Mouse (Mus musculus): ENCODE results near the gene Anxa5. TPM values are rescaled to one million over a fixed set of nuclear protein-coding genes. Genes with fewer than 3 reads are reported as not detected.

Gene Anxa5
- 327 and 355 TPM in 2 replicates for polyA plus RNA-seq (2015; fragmentation: Nextera tagmentation; extraction: Ambion mirVana)

- no peaks in the 10 kb centered on the region for H3K27me3 ChIP-seq
- H3K36me3 ChIP-seq = no peaks in the 10 kb centered on the region
- ATAC-seq (ENCODE audit: insufficient number of reproducible peaks, insufficient read depth, low FRiP score, low TSS enrichment, low read depth) = peak; percentile 97
- no peaks in the 10 kb centered on the region for H3K9me3 ChIP-seq
- H3K4me3 ChIP-seq = peak within 1 kb of the TSS; percentile 78
- peak within 1 kb of the TSS; percentile 87 for H3K9ac ChIP-seq
- peak within 1 kb of the TSS; percentile 90 for H3K27ac ChIP-seq
- WGBS = 0% methylated on average over 32 of the region's 32 CpGs
- H3K4me1 ChIP-seq = peaks cover 14% of the 10 kb centered on the region
- H3K4me2 ChIP-seq = peak within 1 kb of the TSS; percentile 72
Measured at GRCm38 (mm10) chr3:36475532-36476087, at the start of gene Anxa5, which contains the start of gene 1810062G17Rik. Gene Anxa5 (minus strand): TSS chr3:36475894. Gene 1810062G17Rik (plus strand): TSS chr3:36475937.

- Histone ChIP-seq H3K4me2 (no peak overlapping the region), H3K4me1 (peaks cover 6% of the 10 kb centered on the region), H3K36me3 (no peaks in the 10 kb centered on the region), H3K27ac (no peak overlapping the region), H3K4me3 (no peak overlapping the region), H3K9me3 (no peaks in the 10 kb centered on the region), H3K9ac (no peak overlapping the region), H3K27me3 (peaks cover 40% of the 10 kb centered on the region)
- 72% methylated on average over 3 of the region's 3 CpGs for WGBS
- ATAC-seq (ENCODE audit: insufficient number of reproducible peaks, insufficient read depth, low FRiP score, low TSS enrichment, low read depth) = no peak
Measured at GRCm38 (mm10) chr3:36524466-36524865, 48.8 kb upstream of the Anxa5 start.

- WGBS = 7% methylated on average over 4 of the region's 4 CpGs
- H3K27ac ChIP-seq = no peak overlapping the region
- no peaks in the 10 kb centered on the region for H3K36me3 ChIP-seq
- ATAC-seq (ENCODE audit: insufficient number of reproducible peaks, insufficient read depth, low FRiP score, low TSS enrichment, low read depth) = no peak
- no peak overlapping the region; the same call in 1 of the 2 replicates for H3K4me2 ChIP-seq
- H3K4me1 ChIP-seq = peaks cover 6% of the 10 kb centered on the region
- no peaks in the 10 kb centered on the region for H3K9me3 ChIP-seq
- H3K27me3 ChIP-seq = peaks cover 52% of the 10 kb centered on the region
- no peak overlapping the region for H3K9ac ChIP-seq
- no peak overlapping the region for H3K4me3 ChIP-seq
Measured at GRCm38 (mm10) chr3:36522137-36522536, 46.4 kb upstream of the Anxa5 start.

GRCm38 (mm10) chr3:36521073-36522060, 45.7 kb upstream of the Anxa5 start, which contains the start of gene Gm11549:
Gene Gm11549 (minus strand): TSS chr3:36521813.
- Histone ChIP-seq H3K4me3 (peak within 1 kb of the TSS; percentile 47), H3K9ac (peak within 1 kb of the TSS; percentile 66), H3K27me3 (peaks cover 52% of the 10 kb centered on the region), H3K27ac (no peak within 1 kb of the TSS), H3K9me3 (no peaks in the 10 kb centered on the region), H3K4me2 (peak within 1 kb of the TSS; percentile 86), H3K36me3 (no peaks in the 10 kb centered on the region), H3K4me1 (peaks cover 6% of the 10 kb centered on the region)
- WGBS = under 1% methylated on average over 51 of the region's 51 CpGs
- ATAC-seq (ENCODE audit: insufficient number of reproducible peaks, insufficient read depth, low FRiP score, low TSS enrichment, low read depth) = no peak

GRCm38 (mm10) chr3:36516196-36516595, 40.5 kb upstream of the Anxa5 start:
- no peak overlapping the region for H3K9ac ChIP-seq
- no peaks in the 10 kb centered on the region for H3K9me3 ChIP-seq
- 85% methylated on average over 9 of the region's 9 CpGs for WGBS
- H3K36me3 ChIP-seq = no peaks in the 10 kb centered on the region
- H3K27ac ChIP-seq = no peak overlapping the region
- ATAC-seq (ENCODE audit: insufficient number of reproducible peaks, insufficient read depth, low FRiP score, low TSS enrichment, low read depth) = no peak
- H3K4me1 ChIP-seq = peaks cover 4% of the 10 kb centered on the region
- H3K4me3 ChIP-seq = no peak overlapping the region
- peaks cover 32% of the 10 kb centered on the region for H3K27me3 ChIP-seq
- H3K4me2 ChIP-seq = no peak overlapping the region

- no peak overlapping the region for H3K27ac ChIP-seq
- H3K4me3 ChIP-seq = no peak overlapping the region
- no peak for ATAC-seq (ENCODE audit: insufficient number of reproducible peaks, insufficient read depth, low FRiP score, low TSS enrichment, low read depth)
- 82% methylated on average over 6 of the region's 6 CpGs for whole genome bisulfite sequencing
- no peak overlapping the region for H3K4me2 ChIP-seq
- H3K9ac ChIP-seq = no peak overlapping the region
- no peaks in the 10 kb centered on the region for H3K9me3 ChIP-seq
- H3K36me3 ChIP-seq = no peaks in the 10 kb centered on the region
- H3K27me3 ChIP-seq = peaks cover 4% of the 10 kb centered on the region; the same call in 1 of the 2 replicates
- H3K4me1 ChIP-seq = no peaks in the 10 kb centered on the region
Measured at GRCm38 (mm10) chr3:36511491-36511890, 35.8 kb upstream of the Anxa5 start.

GRCm38 (mm10) chr3:36505809-36506735, 30.4 kb upstream of the Anxa5 start:
- no peak for ATAC-seq (ENCODE audit: insufficient number of reproducible peaks, insufficient read depth, low FRiP score, low TSS enrichment, low read depth)
- H3K27ac ChIP-seq = no peak overlapping the region
- H3K4me1 ChIP-seq = no peaks in the 10 kb centered on the region
- WGBS = 60% methylated on average over 10 of the region's 10 CpGs
- H3K9me3 ChIP-seq = no peaks in the 10 kb centered on the region
- H3K4me3 ChIP-seq = no peak overlapping the region
- no peaks in the 10 kb centered on the region for H3K27me3 ChIP-seq
- H3K36me3 ChIP-seq = no peaks in the 10 kb centered on the region
- no peak overlapping the region for H3K9ac ChIP-seq
- no peak overlapping the region for H3K4me2 ChIP-seq

- Histone ChIP-seq H3K4me3 (no peak overlapping the region), H3K9ac (no peak overlapping the region), H3K4me1 (no peaks in the 10 kb centered on the region), H3K27ac (no peak overlapping the region), H3K4me2 (no peak overlapping the region), H3K36me3 (no peaks in the 10 kb centered on the region), H3K9me3 (no peaks in the 10 kb centered on the region), H3K27me3 (no peaks in the 10 kb centered on the region)
- WGBS = 82% methylated on average over 8 of the region's 8 CpGs
- ATAC-seq (ENCODE audit: insufficient number of reproducible peaks, insufficient read depth, low FRiP score, low TSS enrichment, low read depth) = no peak
Measured at GRCm38 (mm10) chr3:36505306-36505705, 29.6 kb upstream of the Anxa5 start.

- 69% methylated on average over 7 of the region's 7 CpGs for WGBS
- Histone ChIP-seq H3K27me3 (0 out of 2 replicates have a peak, but pooled peaks cover 5% of the 10 kb centered on the region), H3K9ac (no peak overlapping the region), H3K4me2 (no peak overlapping the region), H3K27ac (no peak overlapping the region), H3K4me3 (no peak overlapping the region), H3K9me3 (no peaks in the 10 kb centered on the region), H3K36me3 (no peaks in the 10 kb centered on the region), H3K4me1 (no peaks in the 10 kb centered on the region; the same call in 1 of the 2 replicates)
- ATAC-seq (ENCODE audit: insufficient number of reproducible peaks, insufficient read depth, low FRiP score, low TSS enrichment, low read depth) = no peak
Measured at GRCm38 (mm10) chr3:36501546-36501945, 25.9 kb upstream of the Anxa5 start.

GRCm38 (mm10) chr3:36500976-36501375, 25.3 kb upstream of the Anxa5 start:
- no peaks in the 10 kb centered on the region for H3K9me3 ChIP-seq
- H3K4me3 ChIP-seq = no peak overlapping the region
- no peaks in the 10 kb centered on the region; the same call in 1 of the 2 replicates for H3K4me1 ChIP-seq
- H3K9ac ChIP-seq = no peak overlapping the region
- no peak overlapping the region for H3K4me2 ChIP-seq
- no peak for ATAC-seq (ENCODE audit: insufficient number of reproducible peaks, insufficient read depth, low FRiP score, low TSS enrichment, low read depth)
- 0 out of 2 replicates have a peak, but pooled peaks cover 5% of the 10 kb centered on the region for H3K27me3 ChIP-seq
- WGBS = 88% methylated on average over 8 of the region's 8 CpGs
- H3K27ac ChIP-seq = no peak overlapping the region
- H3K36me3 ChIP-seq = no peaks in the 10 kb centered on the region

- H3K4me3 ChIP-seq = no peak overlapping the region
- no peak for ATAC-seq (ENCODE audit: insufficient number of reproducible peaks, insufficient read depth, low FRiP score, low TSS enrichment, low read depth)
- H3K9ac ChIP-seq = no peak overlapping the region
- 0 out of 2 replicates have a peak, but pooled peaks cover 5% of the 10 kb centered on the region for H3K27me3 ChIP-seq
- H3K27ac ChIP-seq = no peak overlapping the region
- WGBS = 92% methylated on average over 7 of the region's 7 CpGs
- H3K4me1 ChIP-seq = no peaks in the 10 kb centered on the region; the same call in 1 of the 2 replicates
- no peak overlapping the region for H3K4me2 ChIP-seq
- no peaks in the 10 kb centered on the region for H3K9me3 ChIP-seq
- no peaks in the 10 kb centered on the region for H3K36me3 ChIP-seq
Measured at GRCm38 (mm10) chr3:36499418-36499817, 23.7 kb upstream of the Anxa5 start.
